Mouse (Mus musculus) left cerebral cortex, adult 18-20 months (tissue): ENCODE results near the gene Txlna. TPM values are rescaled to one million over a fixed set of nuclear protein-coding genes. Genes with fewer than 3 reads are reported as not detected.

Experiments used
- DNase-seq, 2 experiments: peaks; one replicate each; pipeline ENCODE4 v3.0.0; 2021 to 2022; ENCODE audit warnings: low spot score in 2 of 2, mixed read lengths in 1 of 2
- total RNA-seq, 2 experiments: library from RNA; stranded (reverse); gene quantifications; 2 replicates each; pipeline ENCODE4 v1.2.3; 2021

The Txlna gene
- total RNA-seq, 2 experiments from 2014 or later = 41.2 to 42.4 TPM

DNA sequence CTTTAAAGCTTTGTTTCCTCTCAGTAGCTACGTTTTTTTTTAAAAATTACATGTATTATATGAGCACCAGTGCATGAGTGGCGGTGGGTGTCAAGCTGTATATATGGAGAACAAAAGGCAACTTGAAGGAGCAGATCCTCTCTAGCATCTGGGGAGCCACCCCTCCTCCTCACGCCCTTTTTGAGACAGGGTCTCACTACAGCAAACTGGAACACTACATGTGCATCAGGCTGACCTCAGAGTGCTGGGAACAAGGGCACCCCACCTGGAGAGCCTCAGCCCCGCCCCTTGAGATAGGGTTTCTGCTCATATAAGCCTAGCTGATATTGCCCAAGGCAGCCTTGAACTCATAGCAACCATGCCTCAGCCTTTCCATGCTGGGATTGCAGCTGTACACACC is 15.4 kb downstream of the Txlna start:
- DNase-seq = no peak

DNA sequence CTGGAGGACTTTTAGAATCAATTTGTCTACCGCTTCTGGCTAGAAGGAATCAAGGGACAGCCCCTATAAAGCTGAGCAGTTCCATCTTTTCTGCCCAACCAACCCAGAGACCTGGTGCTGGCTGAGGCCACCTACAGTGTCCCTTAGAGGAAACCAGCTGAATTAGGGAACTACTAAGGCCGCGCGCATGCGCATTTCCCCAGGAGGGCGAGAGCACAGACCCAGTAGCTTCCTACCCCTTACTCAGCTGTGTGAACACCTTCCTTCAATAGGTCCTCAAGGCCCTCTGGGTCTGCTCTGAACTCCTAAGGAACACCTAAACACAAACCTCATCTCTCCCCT is 15.9 kb downstream of the Txlna start:
- DNase-seq = peak in 1 of 2 experiments; percentile 67

DNA sequence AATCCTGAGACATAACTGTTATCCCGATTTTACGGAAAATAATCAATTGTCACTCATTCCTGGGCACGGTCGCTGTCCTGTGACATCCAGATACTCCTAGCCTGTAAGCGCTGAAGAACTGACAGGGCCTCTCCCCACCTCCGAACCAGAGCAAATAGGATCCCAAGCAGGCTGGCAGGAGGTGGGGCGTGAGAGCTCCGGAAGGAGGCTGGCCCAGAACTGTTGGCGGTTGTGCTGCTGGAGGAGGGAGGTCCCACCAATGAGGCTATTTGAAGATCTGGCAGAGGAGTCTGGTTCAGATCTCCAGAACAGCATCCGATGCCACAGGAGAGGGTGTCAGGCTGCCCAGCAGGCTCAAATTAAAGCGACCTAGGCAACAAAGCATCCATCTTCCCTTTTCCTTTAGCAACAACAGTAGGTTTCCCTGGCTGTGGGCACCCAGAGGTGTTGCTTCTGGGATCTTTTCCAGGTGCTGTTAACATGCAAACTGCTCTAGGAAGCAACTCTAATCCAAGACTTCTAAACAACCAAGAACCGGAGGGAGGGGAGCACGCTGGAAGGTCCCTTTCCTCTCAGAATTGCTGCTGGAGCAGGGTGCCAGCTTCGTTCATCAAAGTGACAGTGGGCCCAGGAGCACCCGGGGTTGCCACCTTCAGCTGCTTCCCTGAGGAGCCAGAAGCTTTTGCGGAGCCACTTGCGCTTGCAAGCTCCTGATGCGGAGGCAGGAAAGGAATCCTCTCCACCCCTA is 16.4 kb downstream of the Txlna start:
- DNase-seq = peak; percentile 79 to 89

DNA sequence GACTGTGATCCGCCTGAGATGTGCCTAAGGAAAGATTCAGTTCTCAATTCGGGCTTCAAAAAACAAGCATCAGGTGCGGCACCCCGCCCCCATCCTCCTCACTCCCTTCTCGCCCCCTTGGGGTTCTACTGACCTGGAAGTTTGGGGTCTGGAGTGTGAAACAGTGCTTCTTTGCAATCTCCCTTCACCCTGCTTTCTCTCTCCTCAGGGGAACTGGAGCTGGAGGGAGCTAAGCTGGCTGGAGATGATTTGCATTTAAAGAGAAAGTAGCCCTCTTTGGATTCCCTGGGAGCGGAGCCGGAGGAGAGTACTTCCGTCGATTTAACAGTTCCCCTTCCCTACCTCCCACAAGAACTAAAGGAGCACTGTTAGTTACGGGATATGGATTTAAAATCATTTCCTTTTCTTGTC is 17.2 kb downstream of the Txlna start, which contains the start of gene Ccdc28b:
TSS of gene Ccdc28b (minus strand) at position 267 of the 411 bp plus-strand sequence.
- peak; percentile 44 to 68 for DNase-seq

DNA sequence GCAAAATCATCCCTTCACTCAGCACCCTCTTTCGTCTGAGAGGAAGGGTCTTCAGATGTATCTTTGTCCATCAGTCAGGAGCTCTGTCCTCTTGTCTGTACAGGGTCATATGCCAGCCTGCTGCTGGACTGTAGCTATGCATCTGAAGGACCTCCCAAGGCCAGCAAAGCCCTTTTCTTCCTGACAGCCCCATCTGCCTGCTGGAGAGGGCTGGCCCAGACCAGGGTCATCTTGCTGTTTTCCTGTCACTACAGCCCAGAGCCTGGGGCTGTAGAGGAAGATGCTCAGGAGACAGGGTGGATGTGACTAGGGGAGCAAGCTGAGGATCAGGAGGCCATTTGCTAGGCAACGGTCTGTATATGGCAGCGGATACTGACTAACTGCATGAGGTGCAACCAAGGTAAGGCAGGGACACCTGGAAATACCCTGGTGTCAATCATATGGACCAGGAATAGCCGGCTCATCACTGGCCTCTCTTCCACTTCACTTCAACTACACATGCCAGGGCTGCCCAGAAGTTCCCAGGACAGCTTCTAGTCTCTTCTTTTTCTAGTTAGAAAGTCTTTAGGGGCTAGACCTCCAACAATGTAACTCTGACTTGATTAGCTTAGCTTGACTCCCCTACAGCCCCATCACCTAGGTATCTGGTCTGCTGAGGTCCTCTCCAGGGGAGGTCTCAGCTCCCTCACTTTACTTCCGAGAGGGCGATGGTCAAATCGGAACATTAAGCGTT is 17.9 kb downstream of the Txlna start:
- DNase-seq = no peak

DNA sequence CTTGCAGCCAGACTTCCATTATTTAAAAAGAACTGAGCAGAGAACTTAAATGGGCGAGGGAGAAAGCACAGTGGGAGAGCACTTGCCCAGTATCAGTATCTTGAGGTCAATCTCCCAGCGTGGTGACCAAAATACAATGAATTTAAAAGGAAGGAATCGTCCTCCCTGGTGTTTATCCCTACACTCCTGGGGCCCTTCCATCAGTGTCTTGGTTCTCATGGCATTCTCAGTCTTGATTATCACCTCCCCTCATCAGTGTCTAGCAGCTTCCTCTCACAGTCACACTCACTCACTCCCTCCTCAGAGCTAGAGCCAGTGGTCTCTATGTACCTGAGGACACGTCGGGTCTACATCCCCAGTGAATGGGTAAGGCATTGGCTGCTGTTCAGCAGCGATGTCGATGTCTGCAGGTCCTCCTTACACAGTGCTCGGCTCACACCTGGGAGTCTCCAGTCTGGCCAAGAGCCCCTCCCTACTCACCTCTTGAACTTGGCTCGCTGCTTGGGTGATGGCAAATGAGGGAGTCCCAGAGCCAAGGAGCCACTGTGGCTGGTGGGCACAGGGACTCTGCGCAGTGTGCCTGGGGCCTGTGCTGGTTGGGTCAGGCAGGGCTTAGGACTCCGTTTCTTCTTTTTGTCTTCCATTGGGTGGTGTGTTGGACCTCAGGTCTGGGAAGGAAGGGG is 18.6 kb downstream of the Txlna start:
- no peak for DNase-seq

DNA sequence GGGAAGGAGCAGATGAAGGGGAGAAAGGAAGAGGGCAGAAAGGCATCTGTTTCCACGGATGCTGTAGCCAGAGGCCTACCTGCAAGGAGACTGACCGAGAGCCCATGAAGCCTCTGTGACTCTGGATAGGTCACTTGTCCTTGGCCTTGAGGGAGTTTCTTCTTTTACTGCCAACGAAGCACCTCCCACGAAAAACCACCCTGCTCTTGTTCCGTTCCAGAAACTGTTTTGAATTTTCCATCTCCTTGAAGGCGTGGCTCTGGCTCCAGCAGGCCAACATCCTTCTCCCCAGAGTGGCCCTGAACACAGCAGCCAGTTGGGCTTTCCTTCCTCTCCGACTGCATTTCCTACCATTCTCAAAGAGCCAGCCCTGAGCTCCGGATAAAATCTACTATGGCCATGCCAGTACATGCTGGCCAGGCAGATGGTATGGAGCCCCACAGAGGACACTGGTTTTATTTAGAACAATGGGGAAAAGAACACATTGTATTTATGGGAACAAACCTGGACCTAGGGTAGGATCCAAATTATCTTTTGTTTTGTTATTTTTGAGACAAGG is 19.5 kb downstream of the Txlna start:
- no peak for DNase-seq

DNA sequence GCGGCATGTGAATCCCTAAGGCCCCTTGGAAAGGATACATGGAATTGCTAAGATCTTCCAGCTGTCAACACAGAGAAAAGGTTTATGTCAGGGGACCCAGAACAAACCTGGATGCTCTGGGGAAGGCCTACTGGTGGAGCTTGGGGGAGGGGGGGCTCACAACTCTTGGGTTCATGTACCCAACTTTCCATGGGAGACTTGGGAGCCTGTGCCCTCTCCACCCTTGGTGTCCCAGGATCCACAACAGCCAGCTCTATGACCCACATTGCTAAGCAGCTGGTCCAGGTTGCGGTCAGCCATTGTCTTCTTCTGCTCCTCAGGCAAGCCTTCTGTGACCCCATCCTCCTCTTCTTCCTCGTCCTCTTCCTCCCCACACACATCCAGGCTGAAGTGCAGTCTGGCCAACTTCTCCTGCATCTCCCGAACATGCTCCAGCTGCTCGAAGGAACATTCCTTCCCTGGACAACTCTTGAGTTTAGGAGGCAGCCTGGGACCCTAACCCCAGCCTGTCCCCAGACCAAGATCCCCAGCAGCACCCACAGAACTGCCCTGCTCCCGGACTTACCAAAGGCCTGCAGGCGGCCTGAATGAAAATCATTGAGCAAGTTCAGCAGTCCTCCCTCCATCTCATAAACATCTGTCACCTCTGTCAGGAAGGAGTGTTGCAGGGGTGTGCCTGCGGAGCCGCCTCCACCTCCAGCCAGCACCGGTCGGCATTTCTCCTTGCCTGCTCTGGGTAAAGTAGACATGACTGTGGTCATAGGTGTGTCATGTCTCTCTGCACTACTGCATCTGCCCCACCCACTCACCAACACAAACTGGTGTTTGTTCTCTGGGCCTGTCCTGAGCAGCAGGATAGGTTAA is 20.2 kb downstream of the Txlna start:
- no peak for DNase-seq

DNA sequence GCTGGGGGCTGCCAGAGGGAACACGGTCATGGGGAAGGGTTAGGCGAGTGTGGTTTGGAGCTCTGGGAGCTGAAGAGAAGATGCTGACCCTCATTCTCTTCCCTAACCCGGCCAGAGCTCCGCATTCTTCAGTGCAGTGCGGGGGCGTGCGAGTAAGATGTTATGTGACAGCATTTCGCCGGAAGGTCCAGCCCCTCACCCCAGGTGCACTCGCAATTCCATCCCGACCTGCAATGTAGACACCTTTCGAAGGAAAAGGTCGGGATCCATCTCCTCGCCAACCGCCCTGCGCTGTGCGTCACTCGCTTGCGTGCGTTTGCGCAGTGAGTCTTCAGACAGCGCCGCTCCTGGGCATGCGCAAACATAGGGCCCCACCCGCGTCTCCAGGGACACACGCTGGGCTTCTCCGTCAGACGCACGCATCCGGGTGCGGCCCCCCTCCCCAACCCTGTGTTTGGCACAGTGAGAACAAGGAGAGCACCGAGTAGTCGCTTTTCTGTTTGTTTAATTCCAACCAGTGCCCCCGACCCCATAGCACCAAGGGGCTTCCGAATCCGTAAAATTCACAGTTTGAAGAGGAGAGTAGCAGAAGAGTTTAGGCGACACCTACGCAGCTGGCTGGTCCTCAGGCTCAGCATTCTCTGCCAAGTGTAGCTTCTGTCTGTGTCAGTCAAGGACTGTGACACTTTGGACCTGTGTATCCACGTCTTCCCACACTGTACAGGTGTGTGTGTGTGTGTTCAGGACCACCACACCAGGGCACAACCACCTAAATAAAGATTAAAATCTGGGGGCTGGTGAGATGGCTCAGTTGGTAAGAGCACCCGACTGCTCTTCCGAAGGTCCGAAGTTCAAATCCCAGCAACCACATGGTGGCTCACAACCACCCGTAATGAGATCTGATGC is 21.8 kb downstream of the Txlna start, which contains the start of gene Iqcc:
TSS of gene Iqcc (minus strand) at position 314 of the 906 bp plus-strand sequence.
- peak; percentile 96 to 97 for DNase-seq

DNA sequence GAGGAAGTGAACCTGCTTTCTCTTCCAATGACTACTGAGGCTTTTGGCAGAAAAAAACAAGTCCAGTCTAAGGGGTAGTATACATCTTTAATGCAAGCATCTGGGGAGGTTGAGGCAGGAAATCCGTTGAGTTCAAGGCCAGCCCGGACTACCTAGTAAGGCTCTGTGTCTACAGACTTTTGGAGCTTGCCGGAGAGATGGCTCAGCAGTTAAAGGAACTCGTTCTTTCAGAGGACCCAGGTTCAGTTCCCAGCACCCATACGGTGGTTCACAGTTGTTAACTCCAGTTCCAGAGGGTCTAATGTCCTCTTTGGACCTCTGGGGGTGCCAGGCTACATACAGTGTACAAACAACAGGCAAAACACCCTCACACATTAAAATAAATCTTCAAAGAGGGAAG is 22.8 kb downstream of the Txlna start:
- DNase-seq = no peak

DNA sequence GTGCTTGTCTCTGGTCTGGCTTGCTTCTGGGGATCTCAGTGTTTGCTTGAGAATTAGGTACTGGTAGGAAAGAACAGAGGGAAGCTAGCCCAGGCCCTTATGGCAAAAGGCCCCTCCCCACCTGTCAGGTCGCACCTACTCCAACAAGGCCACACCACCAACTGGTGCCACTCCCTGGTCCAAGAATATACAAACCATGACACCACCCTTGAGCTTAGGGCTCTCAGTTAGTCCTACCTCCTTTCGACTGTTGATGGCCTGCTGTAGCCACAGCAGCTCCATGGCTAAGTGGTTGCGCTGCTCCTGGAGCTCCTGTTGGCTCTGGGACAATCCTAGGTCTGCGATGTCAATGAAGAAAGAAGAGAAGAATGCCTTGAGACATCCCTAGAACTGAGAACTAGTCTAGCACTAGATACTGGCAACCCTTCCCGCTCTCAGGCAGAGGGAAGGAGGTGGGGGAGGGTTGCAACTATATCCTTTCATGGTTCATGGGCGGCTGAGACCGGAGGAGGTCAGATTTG is 23.7 kb downstream of the Txlna start:
- DNase-seq = no peak

DNA sequence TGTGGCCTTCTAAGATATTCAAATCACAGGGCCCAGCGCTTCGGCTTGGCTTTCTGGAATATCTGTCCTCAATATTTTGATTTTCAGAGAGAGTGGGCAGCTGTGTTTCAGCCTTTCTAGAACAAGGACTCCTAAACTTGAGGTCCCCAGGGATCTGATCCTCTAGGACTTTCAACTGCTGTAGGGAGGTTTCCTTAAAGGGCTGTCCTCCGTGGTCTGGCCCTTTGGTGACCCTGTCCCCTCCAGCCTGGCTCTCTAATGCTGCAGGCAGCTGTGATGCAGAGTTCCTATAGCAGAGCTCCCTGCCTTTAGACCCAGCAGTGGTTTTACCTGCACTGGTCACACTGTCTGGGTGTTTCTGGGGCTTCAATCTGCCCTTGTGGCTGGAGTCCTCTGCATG is 24.2 kb downstream of the Txlna start:
- DNase-seq = no peak

DNA sequence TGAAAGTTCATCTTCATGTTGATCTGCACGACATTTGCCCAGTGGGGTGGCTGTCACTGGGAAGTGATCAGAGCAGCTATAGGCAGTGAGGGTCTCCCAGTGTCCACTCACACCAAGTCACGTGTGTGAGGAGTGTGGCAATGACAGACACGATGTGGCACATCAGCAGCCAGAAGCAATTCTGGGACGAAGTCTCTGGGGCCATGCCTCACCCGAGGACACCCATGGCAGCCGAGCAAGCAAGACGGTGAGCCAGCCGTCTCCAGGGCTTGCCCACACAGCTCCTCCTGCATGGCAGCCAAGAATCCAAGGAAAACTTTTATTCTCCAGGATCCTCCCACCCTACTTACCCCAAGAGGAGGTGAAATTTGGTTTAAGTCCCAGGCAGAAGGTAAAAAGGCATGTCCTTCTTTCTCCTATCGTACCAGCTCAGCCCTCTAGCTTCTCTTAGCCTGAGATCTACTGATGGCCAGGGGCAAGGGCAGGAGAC is 25.0 kb downstream of the Txlna start:
- no peak for DNase-seq

DNA sequence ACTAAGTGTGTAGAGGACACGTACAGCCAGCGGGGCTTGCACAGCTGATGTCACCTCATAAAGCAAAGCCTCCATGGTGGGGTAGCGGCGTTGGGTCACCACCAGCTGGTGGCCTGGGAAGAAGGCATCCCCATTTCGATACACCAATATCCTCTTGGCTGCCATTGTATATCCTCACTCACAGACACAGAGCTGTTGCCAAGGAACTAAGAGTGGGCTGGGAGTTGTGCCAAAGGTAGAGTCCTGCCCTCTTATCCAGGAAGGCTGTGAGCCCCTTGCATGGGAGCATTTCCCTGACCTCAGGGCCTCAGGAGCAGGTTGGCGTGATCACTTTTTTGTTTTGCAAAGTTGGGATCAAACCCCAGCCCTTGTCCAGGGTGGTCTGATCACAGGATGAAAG is 26.8 kb downstream of the Txlna start, which contains the start of gene Dcdc2b:
TSS of gene Dcdc2b (minus strand) at position 165 of the 400 bp plus-strand sequence.
- no peak for DNase-seq

DNA sequence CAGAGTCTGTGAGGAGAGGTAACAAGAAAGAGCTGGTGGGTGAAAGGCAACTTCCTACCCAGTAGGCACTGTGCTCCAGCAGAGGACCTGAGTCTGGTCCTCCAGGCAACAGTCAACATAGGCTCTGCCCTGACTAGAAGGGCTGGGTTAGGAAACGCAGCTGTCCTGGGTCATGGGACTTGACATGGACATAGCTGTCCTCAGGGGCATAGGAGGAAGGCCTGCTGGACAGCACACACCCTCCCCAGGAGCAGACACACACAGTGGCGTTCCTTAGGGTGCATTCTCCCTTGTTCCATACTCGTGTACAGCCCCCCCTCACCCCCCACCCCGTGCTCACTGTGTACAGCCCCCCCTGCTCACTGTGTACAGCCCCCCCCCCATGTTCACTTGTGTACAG is 30.4 kb downstream of the Txlna start:
- DNase-seq = no peak

DNA sequence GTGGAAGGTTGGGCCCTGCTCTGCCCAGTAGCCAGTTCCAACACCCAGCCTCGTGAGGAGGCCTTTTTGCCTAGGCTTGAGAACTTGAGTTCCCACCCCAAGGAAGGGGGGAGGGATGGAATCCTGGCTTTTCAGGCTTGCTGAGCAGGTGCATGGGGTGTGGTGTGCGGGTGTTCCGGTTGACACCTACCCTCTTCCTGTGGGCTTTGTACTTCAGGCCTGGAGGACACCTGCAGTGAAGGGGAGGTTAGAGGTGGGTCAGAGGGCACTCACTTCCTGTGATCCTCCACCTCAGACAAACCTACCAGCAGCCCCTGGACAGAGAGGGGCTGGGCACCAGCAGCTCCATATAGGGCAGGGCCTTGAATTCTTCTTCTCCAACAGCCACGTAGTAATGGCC is 30.8 kb downstream of the Txlna start:
- no peak for DNase-seq

DNA sequence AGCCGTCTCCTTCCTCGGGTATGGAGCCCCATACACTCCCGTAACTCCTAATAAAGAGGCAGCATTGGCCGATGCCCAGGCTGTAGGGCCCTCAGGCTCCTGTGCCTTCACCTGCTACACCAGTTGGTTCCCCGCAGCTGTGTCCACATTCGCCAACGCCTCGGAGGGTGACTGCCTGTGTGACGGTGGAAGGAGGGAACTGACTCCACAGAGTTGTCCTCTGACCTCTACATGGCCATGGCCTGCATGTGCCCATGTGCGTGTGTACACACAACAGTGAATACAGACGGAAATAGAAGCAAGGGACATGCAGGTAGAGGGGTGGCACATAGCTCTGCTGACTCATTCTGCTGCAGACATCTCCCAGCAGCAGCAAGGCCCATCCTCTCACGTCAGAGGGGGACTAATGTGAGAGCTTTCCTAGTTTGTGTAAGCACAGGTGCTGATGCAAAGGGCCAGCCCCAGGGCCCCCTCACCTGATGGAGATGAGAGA is 31.7 kb downstream of the Txlna start:
- no peak for DNase-seq

DNA sequence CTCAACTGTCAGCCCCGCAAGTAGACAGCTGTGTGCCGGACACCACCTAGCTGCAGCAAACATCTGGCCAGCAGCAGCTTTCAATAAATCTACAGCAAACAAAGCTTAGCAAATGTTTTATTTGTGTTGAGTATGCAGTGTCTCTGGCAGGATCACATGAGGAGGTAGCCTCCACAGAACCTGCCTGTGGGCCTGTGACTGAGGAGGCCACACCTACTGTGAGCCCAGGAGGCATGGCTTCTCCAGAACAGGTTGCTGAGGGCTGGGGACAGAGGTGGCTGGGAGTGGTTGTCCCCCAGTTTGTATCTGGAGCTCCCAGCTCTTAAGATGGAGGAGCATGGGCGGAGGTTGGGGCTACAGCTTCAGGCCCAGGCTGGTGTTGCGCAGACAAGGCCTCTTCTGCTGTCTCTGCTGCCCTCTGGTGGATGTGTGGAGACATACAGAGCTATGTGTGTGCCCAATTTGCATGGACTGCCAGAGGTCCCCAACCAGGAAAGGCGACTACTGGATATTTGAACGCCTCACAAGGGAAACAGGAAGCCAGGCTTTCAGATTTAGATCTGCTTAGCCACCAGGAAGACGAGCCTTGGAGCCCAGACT is 32.3 kb downstream of the Txlna start:
- DNase-seq = peak; percentile 83 to 85
